Mouse (Mus musculus): Measurements from ENCODE around the gene Slc25a29. TPM values are rescaled to one million over a fixed set of nuclear protein-coding genes. Genes with fewer than 3 reads are reported as not detected.

Slc25a29 gene
- polyA plus RNA-seq, 1 experiment from 2014 or later = 18.2 TPM

GRCm38 (mm10) chr12:108830358-108830757 lies 5.3 kb downstream of the Slc25a29 start:
- WGBS = 87% methylated on average over 6 of the region's 6 CpGs
- H3K36me3 ChIP-seq (ENCODE audit: control insufficient read depth, insufficient read depth, low read length) = 0 out of 2 replicates have a peak, but pooled peaks cover 7% of the 10 kb centered on the region
- H3K9ac ChIP-seq (ENCODE audit: low read depth, low read length) = no peak overlapping the region
- H3K4me2 ChIP-seq (ENCODE audit: low read length) = no peak overlapping the region
- no peak overlapping the region for H3K4me3 ChIP-seq (ENCODE audit: low read length)
- H3K9me3 ChIP-seq (ENCODE audit: control insufficient read depth, low read length) = no peaks in the 10 kb centered on the region
- no peak overlapping the region for H3K27ac ChIP-seq (ENCODE audit: low read depth, low read length)
- H3K27me3 ChIP-seq (replicated peaks; ENCODE audit: control insufficient read depth, insufficient read depth, low read length) = no peaks in the 10 kb centered on the region
- peaks cover 24% of the 10 kb centered on the region for H3K4me1 ChIP-seq (ENCODE audit: control insufficient read depth, insufficient read depth, low read depth, low read length)
- no peak for ATAC-seq

GRCm38 (mm10) chr12:108829636-108830035 lies 6.0 kb downstream of the Slc25a29 start:
- H3K4me1 ChIP-seq (ENCODE audit: control insufficient read depth, insufficient read depth, low read depth, low read length) = peaks cover 18% of the 10 kb centered on the region
- H3K27me3 ChIP-seq (replicated peaks; ENCODE audit: control insufficient read depth, insufficient read depth, low read length) = no peaks in the 10 kb centered on the region
- 0 out of 2 replicates have a peak, but pooled peaks cover 7% of the 10 kb centered on the region for H3K36me3 ChIP-seq (ENCODE audit: control insufficient read depth, insufficient read depth, low read length)
- no peak overlapping the region for H3K4me2 ChIP-seq (ENCODE audit: low read length)
- H3K4me3 ChIP-seq (ENCODE audit: low read length) = no peak overlapping the region
- no peak overlapping the region; the same call in 1 of the 2 replicates for H3K27ac ChIP-seq (ENCODE audit: low read depth, low read length)
- no peaks in the 10 kb centered on the region for H3K9me3 ChIP-seq (ENCODE audit: control insufficient read depth, low read length)
- 82% methylated on average over 5 of the region's 5 CpGs for WGBS
- ATAC-seq = no peak
- no peak overlapping the region for H3K9ac ChIP-seq (ENCODE audit: low read depth, low read length)

- Histone ChIP-seq H3K9me3 (ENCODE audit: control insufficient read depth, low read length) (no peaks in the 10 kb centered on the region), H3K9ac (ENCODE audit: low read depth, low read length) (no peak overlapping the region), H3K4me3 (ENCODE audit: low read length) (no peak overlapping the region), H3K4me2 (ENCODE audit: low read length) (no peak overlapping the region), H3K27me3 (replicated peaks; ENCODE audit: control insufficient read depth, insufficient read depth, low read length) (no peaks in the 10 kb centered on the region), H3K27ac (ENCODE audit: low read depth, low read length) (no peak overlapping the region), H3K4me1 (ENCODE audit: control insufficient read depth, insufficient read depth, low read depth, low read length) (peaks cover 4% of the 10 kb centered on the region; the same call in 1 of the 2 replicates), H3K36me3 (ENCODE audit: control insufficient read depth, insufficient read depth, low read length) (0 out of 2 replicates have a peak, but pooled peaks cover 7% of the 10 kb centered on the region)
- WGBS = 93% methylated on average over 6 of the region's 6 CpGs
- ATAC-seq = no peak
Measured at GRCm38 (mm10) chr12:108827641-108828040, 8.0 kb downstream of the Slc25a29 start.

- H3K27me3 ChIP-seq (replicated peaks; ENCODE audit: control insufficient read depth, insufficient read depth, low read length) = no peaks in the 10 kb centered on the region
- no peak overlapping the region for H3K9ac ChIP-seq (ENCODE audit: low read depth, low read length)
- WGBS = 94% methylated on average over 28 of the region's 28 CpGs
- H3K4me2 ChIP-seq (ENCODE audit: low read length) = no peak overlapping the region
- H3K36me3 ChIP-seq (ENCODE audit: control insufficient read depth, insufficient read depth, low read length) = 0 out of 2 replicates have a peak, but pooled peaks cover 7% of the 10 kb centered on the region
- H3K4me3 ChIP-seq (ENCODE audit: low read length) = no peak overlapping the region
- no peak for ATAC-seq
- no peak overlapping the region for H3K27ac ChIP-seq (ENCODE audit: low read depth, low read length)
- peaks cover 2% of the 10 kb centered on the region; the same call in 1 of the 2 replicates for H3K4me1 ChIP-seq (ENCODE audit: control insufficient read depth, insufficient read depth, low read depth, low read length)
- H3K9me3 ChIP-seq (ENCODE audit: control insufficient read depth, low read length) = no peaks in the 10 kb centered on the region
Measured at GRCm38 (mm10) chr12:108826958-108827535, 8.6 kb downstream of the Slc25a29 start.

GRCm38 (mm10) chr12:108826282-108826957 lies 9.3 kb downstream of the Slc25a29 start:
- 0 out of 2 replicates have a peak, but pooled peaks cover 7% of the 10 kb centered on the region for H3K36me3 ChIP-seq (ENCODE audit: control insufficient read depth, insufficient read depth, low read length)
- no peaks in the 10 kb centered on the region for H3K27me3 ChIP-seq (replicated peaks; ENCODE audit: control insufficient read depth, insufficient read depth, low read length)
- H3K4me1 ChIP-seq (ENCODE audit: control insufficient read depth, insufficient read depth, low read depth, low read length) = no peaks in the 10 kb centered on the region
- 95% methylated on average over 19 of the region's 19 CpGs for WGBS
- H3K4me2 ChIP-seq (ENCODE audit: low read length) = no peak overlapping the region
- H3K27ac ChIP-seq (ENCODE audit: low read depth, low read length) = no peak overlapping the region
- no peak for ATAC-seq
- no peaks in the 10 kb centered on the region for H3K9me3 ChIP-seq (ENCODE audit: control insufficient read depth, low read length)
- no peak overlapping the region for H3K4me3 ChIP-seq (ENCODE audit: low read length)
- H3K9ac ChIP-seq (ENCODE audit: low read depth, low read length) = no peak overlapping the region

DNA sequence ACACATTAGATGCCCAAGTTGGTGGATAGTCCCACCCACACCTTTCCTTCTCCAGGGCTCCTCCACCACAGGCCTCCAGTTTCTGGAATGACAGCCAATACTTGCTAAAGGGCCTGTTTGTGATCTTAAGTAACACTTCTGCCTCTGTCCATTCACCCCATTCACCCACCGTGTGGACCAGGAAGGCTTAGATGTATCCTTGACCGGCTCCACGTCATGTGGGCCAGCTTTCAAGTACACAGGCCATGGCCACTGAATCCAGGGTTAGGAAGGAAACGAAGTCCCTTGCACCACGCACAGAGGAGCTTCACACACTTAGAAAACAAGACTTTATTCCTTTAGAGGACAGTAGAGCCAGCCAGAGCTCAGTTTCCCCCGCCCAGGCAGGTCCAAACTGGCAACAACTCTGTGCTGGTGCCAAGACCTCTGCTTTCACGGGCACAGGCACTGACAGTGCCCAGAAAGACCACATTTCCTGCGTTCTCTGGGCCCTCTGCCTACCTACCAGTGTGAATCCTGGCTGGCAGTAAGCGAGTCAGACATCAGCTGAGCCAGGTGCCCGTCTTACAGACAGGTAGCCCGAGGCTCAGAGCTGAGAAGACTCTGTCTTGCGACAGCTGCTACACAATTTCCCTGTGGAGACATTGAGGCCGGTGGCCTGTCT lies 10.0 kb downstream of the Slc25a29 start:
- ATAC-seq = no peak
- WGBS = 87% methylated on average over 13 of the region's 13 CpGs
- Histone ChIP-seq H3K27me3 (replicated peaks; ENCODE audit: control insufficient read depth, insufficient read depth, low read length) (no peaks in the 10 kb centered on the region), H3K4me3 (ENCODE audit: low read length) (no peak overlapping the region), H3K27ac (ENCODE audit: low read depth, low read length) (no peak overlapping the region), H3K36me3 (ENCODE audit: control insufficient read depth, insufficient read depth, low read length) (0 out of 2 replicates have a peak, but pooled peaks cover 7% of the 10 kb centered on the region), H3K4me1 (ENCODE audit: control insufficient read depth, insufficient read depth, low read depth, low read length) (no peaks in the 10 kb centered on the region), H3K9me3 (ENCODE audit: control insufficient read depth, low read length) (no peaks in the 10 kb centered on the region), H3K9ac (ENCODE audit: low read depth, low read length) (no peak overlapping the region), H3K4me2 (ENCODE audit: low read length) (no peak overlapping the region)

GRCm38 (mm10) chr12:108824225-108824874 lies 11.3 kb downstream of the Slc25a29 start:
- 92% methylated on average over 15 of the region's 15 CpGs for WGBS

DNA sequence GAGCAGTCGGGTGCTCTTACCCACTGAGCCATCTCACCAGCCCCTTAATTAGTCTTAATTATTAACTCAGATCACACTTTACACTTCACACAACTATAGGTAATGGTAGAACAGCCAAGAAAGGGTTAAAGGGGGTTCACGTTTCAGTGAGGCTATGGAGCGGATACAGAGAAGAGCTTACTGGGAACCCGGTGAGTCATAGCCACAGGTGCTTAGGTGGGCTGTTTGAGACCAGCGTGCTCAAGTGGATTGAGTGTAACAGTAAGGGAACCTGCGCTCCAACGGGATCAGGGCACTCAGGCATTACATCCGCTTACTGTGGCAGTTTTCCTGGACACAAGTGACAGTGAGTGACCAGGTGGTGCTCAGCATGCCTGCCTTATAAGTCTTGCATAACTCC lies 12.6 kb downstream of the Slc25a29 start:
- Histone ChIP-seq H3K4me2 (ENCODE audit: low read length) (no peak overlapping the region), H3K27me3 (replicated peaks; ENCODE audit: control insufficient read depth, insufficient read depth, low read length) (no peaks in the 10 kb centered on the region), H3K9ac (ENCODE audit: low read depth, low read length) (no peak overlapping the region), H3K9me3 (ENCODE audit: control insufficient read depth, low read length) (no peaks in the 10 kb centered on the region), H3K4me1 (ENCODE audit: control insufficient read depth, insufficient read depth, low read depth, low read length) (no peaks in the 10 kb centered on the region; the same call in 1 of the 2 replicates), H3K36me3 (ENCODE audit: control insufficient read depth, insufficient read depth, low read length) (peaks cover 6% of the 10 kb centered on the region; the same call in 1 of the 2 replicates), H3K4me3 (ENCODE audit: low read length) (no peak overlapping the region), H3K27ac (ENCODE audit: low read depth, low read length) (no peak overlapping the region)
- no peak for ATAC-seq
- WGBS = 74% methylated on average over 8 of the region's 8 CpGs

More at GRCm38 (mm10) chr12:108824225-108824874, 11.3 kb downstream of the Slc25a29 start:
- Histone ChIP-seq H3K9me3 (ENCODE audit: control insufficient read depth, low read length) (no peaks in the 10 kb centered on the region), H3K27me3 (replicated peaks; ENCODE audit: control insufficient read depth, insufficient read depth, low read length) (no peaks in the 10 kb centered on the region), H3K4me1 (ENCODE audit: control insufficient read depth, insufficient read depth, low read depth, low read length) (no peaks in the 10 kb centered on the region), H3K27ac (ENCODE audit: low read depth, low read length) (no peak overlapping the region), H3K4me3 (ENCODE audit: low read length) (no peak overlapping the region), H3K4me2 (ENCODE audit: low read length) (no peak overlapping the region), H3K9ac (ENCODE audit: low read depth, low read length) (no peak overlapping the region), H3K36me3 (ENCODE audit: control insufficient read depth, insufficient read depth, low read length) (0 out of 2 replicates have a peak, but pooled peaks cover 7% of the 10 kb centered on the region)
- ATAC-seq = no peak
